ENCODE assay signal across 16 mouse cellular contexts in genomic region chr10:123191038-123191437, GRCm38 (mm10). TPM values are rescaled to one million over a fixed set of nuclear protein-coding genes. Genes with fewer than 3 reads are reported as not detected.
DNase-seq lines count a peak whose midpoint lies in the region; ATAC-seq and TF ChIP-seq lines count a peak whose summit lies in the region.
"Had no signal": no experiment of that assay in that cellular context is flagged by ENCODE, and none has a peak within 500 bp of the region (broad histone marks: within the 10 kb centered on the region; RNA-seq: fewer than 3 reads in every experiment).

No protein-coding gene starts in this region.

- H3K9me3 ChIP-seq in liver, embryonic 12.5 days (replicated peaks) = no peaks in the 10 kb centered on the region
- no peaks in the 10 kb centered on the region for H3K9me3 ChIP-seq in heart, embryonic 14.5 days (ENCODE audit: control insufficient read depth, low read length)
- H3K9me3 ChIP-seq: G1E; hindbrain, embryonic 10.5 days; stomach, embryonic 15.5 days had no signal

- no peak for DNase-seq in gastrocnemius, adult 2 months
- no peak for DNase-seq in gastrocnemius, postnatal 14 days
- DNase-seq in liver, adult 2 months (ENCODE audit: extremely low read depth, low read depth, low spot score) = no peak
- DNase-seq in right cerebral cortex, adult 18-20 months = no peak
- no peak for DNase-seq in frontal cortex, postnatal 10 days (ENCODE audit: low spot score in 2 of 2)
- DNase-seq: cerebellum, adult 18-20 months; kidney, postnatal 36 days; layer of hippocampus, postnatal 36 days; midbrain, embryonic 14.5 days; thymus, postnatal 14 days had no signal

- H3K9ac ChIP-seq in liver, adult 2 months (ENCODE audit: low read depth, low read length) = no peak overlapping the region
- H3K9ac ChIP-seq in liver, embryonic 12.5 days = no peak overlapping the region
- H3K9ac ChIP-seq in heart, embryonic 14.5 days (ENCODE audit: low read length) = peak overlapping the region; percentile 21; the same call in 1 of the 2 replicates
- H3K9ac ChIP-seq: stomach, embryonic 15.5 days had no signal

- intact Hi-C loops in gastrocnemius, adult 2 months (cut with DNase I) = loop anchor here (10.0 kb wide), 1 partner anchor 1096 kb away; the partner anchor contains the start of gene Rxylt1
- intact Hi-C loops in gastrocnemius, postnatal 14 days (cut with DNase I; ENCODE audit: low total_unique reads) = no loop called here

- H3K4me3 ChIP-seq in gastrocnemius, adult 2 months = no peak overlapping the region
- no peak overlapping the region for H3K4me3 ChIP-seq in liver, adult 2 months (ENCODE audit: insufficient read depth, low read depth, low read length)
- H3K4me3 ChIP-seq in liver, embryonic 12.5 days = no peak overlapping the region
- H3K4me3 ChIP-seq in heart, embryonic 14.5 days (ENCODE audit: control insufficient read depth in 1 of 2, insufficient read depth in 1 of 2, low read depth in 1 of 2, low read length in 2 of 2) = no peak overlapping the region
- H3K4me3 ChIP-seq: hindbrain, embryonic 10.5 days; stomach, embryonic 15.5 days had no signal

- H3K27ac ChIP-seq in gastrocnemius, adult 2 months = peak overlapping the region; percentile 41; the same call in 1 of the 2 replicates
- H3K27ac ChIP-seq in liver, adult 2 months (replicated peaks; ENCODE audit: insufficient read depth, low read depth, low read length) = no peak overlapping the region
- H3K27ac ChIP-seq in liver, embryonic 12.5 days = no peak overlapping the region
- H3K27ac ChIP-seq in heart, embryonic 14.5 days (replicated peaks in 1 of 2; ENCODE audit: control insufficient read depth in 1 of 2, insufficient read depth in 1 of 2, low read depth in 2 of 2, low read length in 2 of 2) = peak overlapping the region in 1 of 2 experiments; percentile 47; a peak in 1 of 4 replicates
- H3K27ac ChIP-seq: hindbrain, embryonic 10.5 days; stomach, embryonic 15.5 days had no signal

- ATAC-seq in liver, embryonic 12.5 days = no peak
- no peak for ATAC-seq in heart, embryonic 14.5 days (ENCODE audit: insufficient number of reproducible peaks, insufficient read depth, low FRiP score, low read depth)
- peak; percentile 35 for ATAC-seq in megakaryocyte-erythroid progenitor cell, adult 5-6 weeks (replicated peaks; ENCODE audit: low FRiP score, low TSS enrichment, poor library complexity, severe bottlenecking)

- 82% methylated on average over 6 of the region's 6 CpGs for WGBS in liver, adult 2 months
- 66% methylated on average over 6 of the region's 6 CpGs for WGBS in liver, embryonic 12.5 days (ENCODE audit: insufficient replicate concordance)
- WGBS in heart, embryonic 14.5 days = 60% methylated on average over 6 of the region's 6 CpGs

- peaks cover 35% of the 10 kb centered on the region for H3K79me2 ChIP-seq in liver, adult 2 months (ENCODE audit: control insufficient read depth, insufficient read depth, low read length)

- H3K27me3 ChIP-seq in liver, adult 2 months (ENCODE audit: control insufficient read depth, insufficient read depth, low read length) = no peaks in the 10 kb centered on the region
- no peaks in the 10 kb centered on the region for H3K27me3 ChIP-seq in liver, embryonic 12.5 days (replicated peaks)
- H3K27me3 ChIP-seq in heart, embryonic 14.5 days (ENCODE audit: control insufficient read depth, insufficient read depth, low read length) = no peaks in the 10 kb centered on the region
- H3K27me3 ChIP-seq: stomach, embryonic 15.5 days had no signal

- peak; percentile 2; the same call in 1 of the 2 replicates for TF ChIP-seq CTCF in gastrocnemius, adult 2 months (IDR thresholded peaks at IDR 0.05)
- TF ChIP-seq CTCF in liver, adult 2 months (IDR thresholded peaks at IDR 0.05; ENCODE audit: low read depth, low read length) = 0 out of 2 replicates have a peak, but pooled peaks have one; percentile 7

- peaks cover 16% of the 10 kb centered on the region for H3K4me1 ChIP-seq in liver, adult 2 months (ENCODE audit: control insufficient read depth, insufficient read depth, low read length)
- peaks cover 81% of the 10 kb centered on the region for H3K4me1 ChIP-seq in liver, embryonic 12.5 days
- H3K4me1 ChIP-seq in heart, embryonic 14.5 days (ENCODE audit: control insufficient read depth in 2 of 2, insufficient read depth in 2 of 2, low read length in 2 of 2) = peaks cover 5 to 49% of the 10 kb centered on the region in 2 experiments

- H3K36me3 ChIP-seq in liver, adult 2 months (ENCODE audit: control insufficient read depth, insufficient read depth, low read length) = no peaks in the 10 kb centered on the region
- H3K36me3 ChIP-seq in liver, embryonic 12.5 days = peaks cover 8% of the 10 kb centered on the region
- H3K36me3 ChIP-seq in heart, embryonic 14.5 days (ENCODE audit: control insufficient read depth, insufficient read depth, low read length) = no peaks in the 10 kb centered on the region
- H3K36me3 ChIP-seq: hindbrain, embryonic 10.5 days; stomach, embryonic 15.5 days had no signal

- no peak for TF ChIP-seq POLR2A in liver, adult 2 months (IDR thresholded peaks at IDR 0.05; ENCODE audit: extremely low read depth, insufficient read depth, low read length)

- no peak overlapping the region for H3K4me2 ChIP-seq in liver, embryonic 12.5 days
- peak overlapping the region; percentile 27; the same call in 1 of the 2 replicates for H3K4me2 ChIP-seq in heart, embryonic 14.5 days (ENCODE audit: low read length)
- H3K4me2 ChIP-seq: stomach, embryonic 15.5 days had no signal

RNA-seq across cellular contexts. Expression of gene Usp15, which starts 5.8 kb away (rescaled TPM):
- total RNA-seq in gastrocnemius, adult 2 months (2021) = 100 to 1,000 TPM; 171 to 187 TPM
- 100 to 1,000 TPM; 145 to 155 TPM for total RNA-seq in gastrocnemius, postnatal 14 days (2021)
- 49.9 and 53.0 TPM in 2 replicates for total RNA-seq in liver, adult 2 months (2014; rRNA removed)
- polyA plus RNA-seq in liver, adult 2 months (2012; rRNA removed) = 4.3 and 4.5 TPM in 2 replicates
- polyA plus RNA-seq in liver, embryonic 12.5 days (2016; fragmentation: Nextera tagmentation; extraction: Ambion mirVana) = 114 and 115 TPM in 2 replicates
- polyA plus RNA-seq in heart, embryonic 14.5 days (2014; fragmentation: Nextera tagmentation; extraction: Ambion mirVana) = 64.4 and 65.9 TPM in 2 replicates
- total RNA-seq in megakaryocyte-erythroid progenitor cell, adult 5-6 weeks (2014; fragmentation: Nextera tagmentation) = 238 and 273 TPM in 2 replicates
- 392 and 407 TPM in 2 replicates for total RNA-seq in megakaryocyte-erythroid progenitor cell, adult 5-6 weeks (2017)
